Mouse (Mus musculus): ENCODE results near the gene Zic2.
A peak's percentile ranks its signal among the peaks of the same experiment; 100 is the strongest.

Gene Zic2

GRCm38 (mm10) chr14:122477971-122478573 lies 2.8 kb downstream of the Zic2 start:
- no peak for DNase-seq

GRCm38 (mm10) chr14:122478574-122479011 lies 3.4 kb downstream of the Zic2 start:
- DNase-seq, result no peak

- DNase-seq, result no peak
Observed at GRCm38 (mm10) chr14:122479461-122480109, 4.3 kb downstream of the Zic2 start.

- no peak for DNase-seq
Observed at GRCm38 (mm10) chr14:122480355-122480754, 5.1 kb downstream of the Zic2 start.

GRCm38 (mm10) chr14:122481181-122481580 lies 5.9 kb downstream of the Zic2 start:
- DNase-seq, result no peak

GRCm38 (mm10) chr14:122482081-122483023 lies 7.1 kb downstream of the Zic2 start:
- no peak for DNase-seq

GRCm38 (mm10) chr14:122483024-122483385 lies 7.8 kb downstream of the Zic2 start:
- no peak for DNase-seq

GRCm38 (mm10) chr14:122483556-122484421 lies 8.6 kb downstream of the Zic2 start:
- DNase-seq, result no peak

GRCm38 (mm10) chr14:122484458-122484843 lies 9.2 kb downstream of the Zic2 start:
- no peak for DNase-seq

- DNase-seq, result no peak
Observed at GRCm38 (mm10) chr14:122484844-122485551, 9.8 kb downstream of the Zic2 start.

- DNase-seq, result no peak
Observed at GRCm38 (mm10) chr14:122485635-122486181, 10.5 kb downstream of the Zic2 start.

- DNase-seq, result no peak
Observed at GRCm38 (mm10) chr14:122486611-122487010, 11.4 kb downstream of the Zic2 start.

- DNase-seq, result peak; percentile 61
Observed at GRCm38 (mm10) chr14:122487366-122487765, 12.1 kb downstream of the Zic2 start.

GRCm38 (mm10) chr14:122489041-122489440 lies 13.8 kb downstream of the Zic2 start:
- DNase-seq, result peak; percentile 8

GRCm38 (mm10) chr14:122489686-122490414 lies 14.6 kb downstream of the Zic2 start:
- peak; percentile 23 for DNase-seq

GRCm38 (mm10) chr14:122490441-122491328 lies 15.4 kb downstream of the Zic2 start, which contains the start of gene Gm10837:
Gm10837 (plus strand) TSS chr14:122490586.
- DNase-seq, result peak; percentile 85

GRCm38 (mm10) chr14:122491521-122491920 lies 16.3 kb downstream of the Zic2 start:
- DNase-seq, result peak; percentile 3

GRCm38 (mm10) chr14:122492015-122492414 lies 16.8 kb downstream of the Zic2 start:
- DNase-seq, result no peak

GRCm38 (mm10) chr14:122509058-122509457 lies 33.8 kb downstream of the Zic2 start:
- DNase-seq, result peak; percentile 12

GRCm38 (mm10) chr14:122511519-122511918 lies 36.3 kb downstream of the Zic2 start:
- DNase-seq, result peak; percentile 17
